Mouse (Mus musculus) kidney, postnatal 0 days (tissue): ENCODE results near the gene Snta1. TPM values are rescaled to one million over a fixed set of nuclear protein-coding genes. Genes with fewer than 3 reads are reported as not detected.

Source experiments
- ATAC-seq: fragments of 200-750 bp; cut with Nextera tagmentation; replicated peaks from 2 replicates; pipeline ENCODE4 v1.8.0; 2017; ENCODE audit warnings: low read depth, moderate number of reproducible peaks, moderate TSS enrichment, moderate library complexity; ENCODE audit not compliant: low FRiP score
- DNase-seq: peaks from one replicate; pipeline ENCODE4 v3.0.0-alpha.2; 2016; ENCODE audit warnings: low spot score
- H3K27ac ChIP-seq: fragments of 300-500 bp; sonication (generic); 2 replicates; pipeline ENCODE4 v1.5.1; 2014; ENCODE audit warnings: mild to moderate bottlenecking
- H3K27me3 ChIP-seq: fragments of 300-500 bp; sonication (generic); 2 replicates; pipeline ENCODE4 v1.6.1; 2014; ENCODE audit warnings: low read length, mixed read lengths; ENCODE audit not compliant: insufficient read depth
- H3K36me3 ChIP-seq: fragments of 300-500 bp; sonication (generic); 2 replicates; pipeline ENCODE4 v1.6.1; 2014; ENCODE audit warnings: low read length, mixed read lengths; ENCODE audit not compliant: insufficient read depth
- H3K4me1 ChIP-seq: fragments of 300-500 bp; sonication (generic); replicated peaks from 2 replicates; pipeline ENCODE4 v1.6.1; 2014; ENCODE audit warnings: antibody characterized with exemption, low read length, mixed read lengths; ENCODE audit not compliant: insufficient read depth
- H3K4me2 ChIP-seq: fragments of 300-500 bp; sonication (generic); 2 replicates; pipeline ENCODE4 v1.6.1; 2014; ENCODE audit warnings: mild to moderate bottlenecking, low read length, moderate library complexity, mixed read lengths
- H3K4me3 ChIP-seq: fragments of 300-500 bp; sonication (generic); replicated peaks from 2 replicates; pipeline ENCODE4 v1.5.1; 2014; ENCODE audit warnings: low read depth, low read length
- H3K9ac ChIP-seq: fragments of 300-500 bp; sonication (generic); 2 replicates; pipeline ENCODE4 v1.6.1; 2014; ENCODE audit warnings: low read depth, low read length
- H3K9me3 ChIP-seq: fragments of 300-500 bp; sonication (generic); replicated peaks from 2 replicates; pipeline ENCODE4 v1.6.1; 2016; ENCODE audit warnings: low read length, inconsistent platforms, mixed read lengths
- CTCF ChIP-seq: IDR thresholded peaks from 2 replicates; pipeline ENCODE4 v1.5.1; 2016; ENCODE audit warnings: antibody characterized with exemption, low read depth, mild to moderate bottlenecking, moderate library complexity
- WGBS: fragments of 180-500 bp; shearing (Covaris S2); extraction: QIAGEN DNeasy Blood & Tissue Kit; methylation state at CpG from one replicate; pipeline ENCODE4 v1.1.7; 2014; 5-methylcytosine and 5-hydroxymethylcytosine counted together
- polyA plus RNA-seq: library from polyadenylated mRNA; unstranded; fragments of >200 nt; fragmentation: Nextera tagmentation; extraction: Ambion mirVana; gene quantifications from 2 replicates; pipeline ENCODE4 v1.2.1, GENCODE M21; 2015

The Snta1 gene
- polyA plus RNA-seq, 1 experiment from 2014 or later = 16.8 TPM

- ATAC-seq = no peak
Measured at GRCm38 (mm10) chr2:154434690-154435089, 26.8 kb upstream of the Snta1 start.

GRCm38 (mm10) chr2:154433391-154433790 is 25.5 kb upstream of the Snta1 start:
- Histone ChIP-seq H3K4me3 (no peak overlapping the region), H3K9me3 (no peaks in the 10 kb centered on the region), H3K27ac (no peak overlapping the region), H3K4me1 (0 out of 2 replicates have a peak, but pooled peaks cover 3% of the 10 kb centered on the region), H3K4me2 (no peak overlapping the region), H3K36me3 (no peaks in the 10 kb centered on the region), H3K9ac (no peak overlapping the region), H3K27me3 (no peaks in the 10 kb centered on the region)
- no peak for DNase-seq
- no peak for TF ChIP-seq CTCF
- no peak for ATAC-seq
- 62% methylated on average over 3 of the region's 3 CpGs for WGBS

More at GRCm38 (mm10) chr2:154434690-154435089, 26.8 kb upstream of the Snta1 start:
- H3K4me2 ChIP-seq = no peak overlapping the region
- no peaks in the 10 kb centered on the region for H3K27me3 ChIP-seq
- no peak for TF ChIP-seq CTCF
- no peak overlapping the region for H3K27ac ChIP-seq
- no peaks in the 10 kb centered on the region for H3K36me3 ChIP-seq
- no peaks in the 10 kb centered on the region for H3K9me3 ChIP-seq
- no peak overlapping the region for H3K9ac ChIP-seq
- peaks cover 3% of the 10 kb centered on the region; the same call in 1 of the 2 replicates for H3K4me1 ChIP-seq
- 97% methylated on average over 7 of the region's 7 CpGs for WGBS
- DNase-seq = no peak
- H3K4me3 ChIP-seq = no peak overlapping the region

- no peak for ATAC-seq
- H3K27me3 ChIP-seq = no peaks in the 10 kb centered on the region
- no peak overlapping the region for H3K9ac ChIP-seq
- no peak for DNase-seq
- H3K27ac ChIP-seq = no peak overlapping the region
- TF ChIP-seq CTCF = no peak
- no peaks in the 10 kb centered on the region for H3K36me3 ChIP-seq
- H3K4me1 ChIP-seq = 0 out of 2 replicates have a peak, but pooled peaks cover 8% of the 10 kb centered on the region
- no peak overlapping the region for H3K4me3 ChIP-seq
- no peak overlapping the region for H3K4me2 ChIP-seq
- 43% methylated on average over 2 of the region's 2 CpGs for WGBS
- H3K9me3 ChIP-seq = no peaks in the 10 kb centered on the region
Measured at GRCm38 (mm10) chr2:154432696-154433095, 24.8 kb upstream of the Snta1 start.

GRCm38 (mm10) chr2:154430566-154430965 is 22.7 kb upstream of the Snta1 start:
- Histone ChIP-seq H3K4me3 (no peak overlapping the region), H3K9ac (no peak overlapping the region), H3K36me3 (no peaks in the 10 kb centered on the region), H3K4me1 (0 out of 2 replicates have a peak, but pooled peaks cover 5% of the 10 kb centered on the region), H3K27ac (no peak overlapping the region), H3K9me3 (no peaks in the 10 kb centered on the region), H3K4me2 (no peak overlapping the region), H3K27me3 (no peaks in the 10 kb centered on the region)
- no peak for ATAC-seq
- WGBS = 94% methylated on average over 2 of the region's 2 CpGs
- TF ChIP-seq CTCF = no peak
- DNase-seq = no peak

DNA sequence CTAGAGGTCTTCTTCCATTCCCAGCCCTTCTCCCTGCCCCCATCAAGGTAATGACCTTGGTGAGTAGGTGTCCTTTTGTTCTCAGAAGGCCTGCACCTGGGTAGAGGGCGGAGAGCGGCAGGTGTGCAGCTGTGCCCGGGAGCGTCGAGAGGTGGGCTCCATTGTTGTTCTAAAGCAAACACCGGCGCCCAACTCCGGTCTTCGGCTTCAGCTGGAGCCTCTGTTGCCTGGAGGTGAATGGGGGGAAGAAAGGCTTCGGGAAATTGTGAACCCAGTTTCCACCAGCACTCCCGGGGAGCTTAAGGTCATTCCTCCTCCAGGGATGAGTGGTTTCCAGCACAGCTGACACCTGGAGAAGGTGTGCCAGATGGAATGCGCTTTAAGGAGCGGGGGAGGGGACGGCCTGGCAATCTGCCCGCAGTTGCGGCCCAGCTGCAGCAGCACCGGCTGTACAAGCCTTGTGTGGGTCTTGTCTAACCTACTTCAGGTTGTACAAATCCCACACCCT is 20.0 kb upstream of the Snta1 start:
- Histone ChIP-seq H3K4me2 (peak overlapping the region; percentile 13), H3K9ac (peak overlapping the region; percentile 15; the same call in 1 of the 2 replicates), H3K36me3 (no peaks in the 10 kb centered on the region), H3K27me3 (no peaks in the 10 kb centered on the region), H3K4me3 (no peak overlapping the region), H3K27ac (peak overlapping the region; percentile 65), H3K9me3 (no peaks in the 10 kb centered on the region), H3K4me1 (0 out of 2 replicates have a peak, but pooled peaks cover 5% of the 10 kb centered on the region)
- DNase-seq = peak; percentile 38
- ATAC-seq = peak; percentile 84
- 11% methylated on average over 17 of the region's 17 CpGs for WGBS
- TF ChIP-seq CTCF = no peak

DNA sequence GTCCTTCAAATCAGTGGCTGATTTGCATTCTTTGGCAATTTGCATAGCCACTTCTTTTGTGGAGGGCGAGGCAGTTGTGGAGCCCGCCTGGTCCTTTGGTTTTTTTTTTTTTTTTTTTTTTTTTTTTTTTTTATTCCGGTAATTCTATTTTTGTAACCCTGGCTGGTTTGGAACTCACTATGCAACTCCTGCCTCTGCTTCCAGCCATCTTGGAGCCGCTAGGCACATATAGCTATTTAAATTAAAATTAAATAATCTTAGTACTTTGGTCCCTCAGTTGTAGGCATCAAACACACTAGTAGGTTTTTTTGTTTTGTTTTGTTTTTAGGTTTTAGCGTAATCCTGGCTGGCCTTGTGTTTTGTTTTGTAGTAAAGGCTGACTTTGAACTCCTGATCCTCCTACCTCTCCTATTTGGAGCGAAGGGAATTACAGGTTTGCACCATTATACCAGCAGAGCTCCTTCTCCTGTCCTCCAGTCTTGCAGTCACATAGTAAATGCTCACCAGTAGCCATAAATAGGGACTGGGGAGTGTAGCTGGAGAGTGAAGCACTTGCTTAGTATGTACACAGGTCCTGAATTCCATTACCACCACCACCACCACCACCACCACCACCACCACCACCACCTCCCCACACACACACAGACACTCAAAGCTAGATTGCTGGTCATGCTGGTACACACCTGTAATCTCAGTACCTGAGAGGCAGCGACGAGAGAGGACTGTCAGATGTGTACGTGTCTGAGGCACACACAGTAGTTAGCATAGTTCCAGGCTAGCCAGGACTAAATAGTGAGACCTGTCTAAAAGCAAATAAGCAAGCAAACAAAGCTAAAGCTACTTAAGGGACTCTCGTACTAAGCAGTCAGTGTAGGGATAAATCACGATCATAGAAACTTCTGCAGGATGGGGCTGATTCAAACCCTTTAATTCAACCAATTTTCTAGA is 19.3 kb upstream of the Snta1 start:
- DNase-seq = no peak
- Histone ChIP-seq H3K27me3 (no peaks in the 10 kb centered on the region), H3K4me2 (peak overlapping the region; percentile 88), H3K27ac (peak overlapping the region; percentile 65), H3K4me1 (0 out of 2 replicates have a peak, but pooled peaks cover 5% of the 10 kb centered on the region), H3K36me3 (no peaks in the 10 kb centered on the region), H3K4me3 (peak overlapping the region; percentile 41), H3K9ac (peak overlapping the region; percentile 71), H3K9me3 (no peaks in the 10 kb centered on the region)
- no peak for TF ChIP-seq CTCF
- no peak for ATAC-seq
- 48% methylated on average over 11 of the region's 11 CpGs for WGBS
